Mouse (Mus musculus) sigmoid colon, adult 10 weeks (tissue): ENCODE measurements around the gene Kcnip4. TPM values are rescaled to one million over a fixed set of nuclear protein-coding genes. Genes with fewer than 3 reads are reported as not detected.

ENCODE experiments used
- polyA plus RNA-seq: library from polyadenylated mRNA; stranded (reverse); fragments of 350-450 nt; fragmentation: Illumina TruSeq; extraction: RNeasy Lipid Tissue Mini Kit (QIAGEN cat#74804); gene quantifications from one replicate; pipeline ENCODE4 v1.2.3, GENCODE M21; 2014; ENCODE audit warnings: low read depth, low replicate concordance

The Kcnip4 gene
- 22.0 TPM for polyA plus RNA-seq

GRCm38 (mm10) chr5:49524394-49525241, at the start of gene Kcnip4:
Kcnip4 (minus strand) TSS chr5:49524907.

